Mouse (Mus musculus) thymus, adult 2 months (tissue): Measurements from ENCODE around the gene Kmt2e.

Experiments
- CTCF ChIP-seq: fragments of 200-500 bp; IDR thresholded peaks from 2 replicates; pipeline ENCODE4 v1.5.1; 2012; ENCODE audit warnings: mild to moderate bottlenecking, control low read depth, low read length, moderate library complexity, borderline replicate concordance; ENCODE audit not compliant: control insufficient read depth, poor library complexity, insufficient read depth; ENCODE audit errors: extremely low read depth
- POLR2A ChIP-seq: fragments of 200-500 bp; IDR thresholded peaks from 2 replicates; pipeline ENCODE4 v1.6.1; 2012; ENCODE audit warnings: mild to moderate bottlenecking, low read length, control low read depth, moderate library complexity; ENCODE audit not compliant: control insufficient read depth, poor library complexity, insufficient read depth; ENCODE audit errors: extremely low read depth

DNA sequence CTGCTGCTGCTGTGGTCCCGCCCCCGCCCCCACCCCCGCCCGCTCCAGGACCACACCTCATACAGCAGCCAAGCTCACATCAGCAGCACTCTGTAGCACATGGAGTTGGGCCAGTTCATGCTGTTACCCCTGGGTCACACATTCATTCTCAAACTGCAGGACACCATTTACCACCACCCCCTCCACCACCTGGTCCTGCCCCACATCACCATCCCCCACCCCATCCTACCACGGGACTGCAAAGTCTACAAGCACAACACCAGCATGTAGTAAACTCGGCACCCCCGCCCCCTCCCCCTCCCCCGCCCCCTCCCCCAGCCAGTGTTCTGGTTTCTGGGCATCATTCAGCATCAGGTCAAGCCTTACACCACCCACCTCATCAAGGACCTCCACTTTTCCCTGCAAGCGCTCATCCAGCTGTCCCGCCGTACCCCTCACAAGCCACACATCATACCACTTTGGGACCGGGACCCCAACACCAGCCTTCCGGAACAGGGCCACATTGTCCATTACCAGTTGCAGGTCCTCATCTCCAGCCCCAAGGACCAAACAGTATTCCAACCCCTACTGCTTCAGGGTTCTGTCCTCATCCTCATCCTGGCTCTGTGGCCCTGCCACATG, 68.2 kb downstream of the Kmt2e start:
- TF ChIP-seq CTCF (no peak), POLR2A (no peak)
